ENCODE assay signal across 15 mouse cellular contexts in the genomic region with DNA sequence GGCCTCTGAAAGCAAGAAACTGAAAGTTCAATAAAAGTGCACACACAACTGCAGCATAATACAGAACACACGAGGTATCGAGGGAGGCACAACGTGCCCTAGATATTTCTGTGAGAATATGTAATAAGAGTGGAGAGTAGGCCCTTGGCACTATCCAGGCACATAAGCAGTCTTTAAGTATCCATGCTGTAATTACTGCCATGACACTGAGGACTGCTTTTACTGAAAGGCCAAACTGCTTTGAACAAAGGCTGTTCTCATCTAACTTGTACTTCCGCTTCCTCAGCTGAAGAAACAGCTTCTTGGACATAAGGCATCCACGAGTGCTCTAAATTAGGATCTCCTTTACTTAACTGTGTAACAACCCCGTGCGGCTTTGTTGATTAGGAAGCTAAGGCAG.
A peak's percentile ranks its signal among the peaks of the same experiment; 100 is the strongest.
DNase-seq lines count a peak whose midpoint lies in the region; ATAC-seq lines count a peak whose summit lies in the region.
"Had no signal": no experiment of that assay in that cellular context is flagged by ENCODE, and none has a peak within 500 bp of the region (broad histone marks: within the 10 kb centered on the region; RNA-seq: fewer than 3 reads in every experiment).

No protein-coding gene starts in this region.

- no peaks in the 10 kb centered on the region for H3K9me3 ChIP-seq in liver, embryonic 13.5 days (replicated peaks)
- H3K9me3 ChIP-seq: forebrain, embryonic 12.5 days; hindbrain, embryonic 15.5 days; kidney, embryonic 15.5 days; stomach, embryonic 15.5 days had no signal

- peaks cover 34% of the 10 kb centered on the region for H3K4me1 ChIP-seq in liver, embryonic 13.5 days (replicated peaks)
- H3K4me1 ChIP-seq: kidney, embryonic 15.5 days; stomach, embryonic 15.5 days had no signal

- no peaks in the 10 kb centered on the region for H3K27me3 ChIP-seq in liver, embryonic 13.5 days
- H3K27me3 ChIP-seq: forebrain, embryonic 12.5 days; hindbrain, embryonic 15.5 days; kidney, embryonic 15.5 days; stomach, embryonic 15.5 days had no signal

- WGBS in liver, embryonic 13.5 days (ENCODE audit: insufficient replicate concordance), result 52% methylated on average over 7 of the region's 7 CpGs

- no peak overlapping the region for H3K4me2 ChIP-seq in liver, embryonic 13.5 days
- H3K4me2 ChIP-seq: forebrain, embryonic 12.5 days; hindbrain, embryonic 15.5 days; kidney, embryonic 15.5 days; stomach, embryonic 15.5 days had no signal

- no peaks in the 10 kb centered on the region for H3K36me3 ChIP-seq in liver, embryonic 13.5 days
- H3K36me3 ChIP-seq: forebrain, embryonic 12.5 days; hindbrain, embryonic 15.5 days; kidney, embryonic 15.5 days; stomach, embryonic 15.5 days had no signal

- H3K27ac ChIP-seq in liver, embryonic 13.5 days, result peak overlapping the region; percentile 39; the same call in 1 of the 2 replicates
- H3K27ac ChIP-seq: forebrain, embryonic 12.5 days; hindbrain, embryonic 15.5 days; kidney, embryonic 15.5 days; stomach, embryonic 15.5 days had no signal

- H3K4me3 ChIP-seq in liver, embryonic 13.5 days (replicated peaks), result no peak overlapping the region
- H3K4me3 ChIP-seq: forebrain, embryonic 12.5 days; hindbrain, embryonic 15.5 days; kidney, embryonic 15.5 days; stomach, embryonic 15.5 days had no signal

- H3K9ac ChIP-seq in liver, embryonic 13.5 days, result no peak overlapping the region
- H3K9ac ChIP-seq: forebrain, embryonic 12.5 days; hindbrain, embryonic 15.5 days; kidney, embryonic 15.5 days; stomach, embryonic 15.5 days had no signal

- no peak for ATAC-seq in liver, embryonic 13.5 days (ENCODE audit: low read depth)
- ATAC-seq in neutrophil, adult 5-6 weeks (ENCODE audit: extremely low read depth, insufficient number of reproducible peaks, low FRiP score, poor library complexity, severe bottlenecking), result 0 out of 2 replicates have a peak, but pooled peaks have one; percentile 14

- DNase-seq in liver, embryonic 13.5 days, result no peak
- no peak for DNase-seq in liver
- DNase-seq in T-cell, adult 2 months (ENCODE audit: low spot score), result peak; percentile 31
- peak; percentile 79 for DNase-seq in induced T-regulatory cell, adult 2 months (ENCODE audit: low read depth)
- no peak for DNase-seq in lung, adult 18-20 months
- no peak for DNase-seq in kidney, adult 8-10 months
- DNase-seq: cerebellum, adult 9-10 months; gastrocnemius, postnatal 14 days; left cerebral cortex, postnatal 4 days; midbrain, embryonic 14.5 days had no signal

Comparison
In these comparisons a context has a peak if more than half of its experiments do, and no peak if none do; other contexts are left out.
1. DNase-seq: peak in T-cell, adult 2 months (single experiment) and induced T-regulatory cell, adult 2 months (single experiment); none in liver, embryonic 13.5 days (single experiment), liver (single experiment), lung, adult 18-20 months (0 of 2) and kidney, adult 8-10 months (0 of 2).